Mouse (Mus musculus) intestine, embryonic 16.5 days (tissue): ENCODE results near the gene Gosr1. TPM values are rescaled to one million over a fixed set of nuclear protein-coding genes. Genes with fewer than 3 reads are reported as not detected.

ENCODE experiments used
- ATAC-seq: fragments of 200-750 bp; cut with Nextera tagmentation; 2 replicates; pipeline ENCODE4 v1.8.0; 2017; ENCODE audit warnings: moderate TSS enrichment, moderate library complexity
- H3K27ac ChIP-seq: fragments of 300-500 bp; sonication (generic); 2 replicates; pipeline ENCODE4 v1.5.1; 2014; ENCODE audit warnings: mild to moderate bottlenecking, low read length
- H3K27me3 ChIP-seq: fragments of 300-500 bp; sonication (generic); replicated peaks from 2 replicates; pipeline ENCODE4 v1.6.1; 2014; ENCODE audit warnings: low read length, control low read depth, mixed read lengths; ENCODE audit not compliant: control insufficient read depth, insufficient read depth
- H3K36me3 ChIP-seq: fragments of 300-500 bp; sonication (generic); 2 replicates; pipeline ENCODE4 v1.6.1; 2014; ENCODE audit warnings: low read length, control low read depth; ENCODE audit not compliant: control insufficient read depth, insufficient read depth
- H3K4me1 ChIP-seq: fragments of 300-500 bp; sonication (generic); 2 replicates; pipeline ENCODE4 v1.6.1; 2014; ENCODE audit warnings: low read length, control low read depth, mixed read lengths; ENCODE audit not compliant: control insufficient read depth, insufficient read depth
- H3K4me2 ChIP-seq: fragments of 300-500 bp; sonication (generic); 2 replicates; pipeline ENCODE4 v1.6.1; 2014; ENCODE audit warnings: low read depth, low read length, control low read depth
- H3K4me3 ChIP-seq: fragments of 300-500 bp; sonication (generic); 2 replicates; pipeline ENCODE4 v1.5.1; 2014; ENCODE audit warnings: mild to moderate bottlenecking, low read length
- H3K9ac ChIP-seq: fragments of 300-500 bp; sonication (generic); 2 replicates; pipeline ENCODE4 v1.6.1; 2014; ENCODE audit warnings: low read depth, low read length
- H3K9me3 ChIP-seq: fragments of 300-500 bp; sonication (generic); 2 replicates; pipeline ENCODE4 v1.6.1; 2016; ENCODE audit warnings: low read length, control low read depth; ENCODE audit not compliant: control insufficient read depth
- WGBS: fragments of 180-500 bp; shearing (Covaris S2); extraction: QIAGEN DNeasy Blood & Tissue Kit; methylation state at CpG from one replicate; pipeline ENCODE4 v1.1.7; 2014; 5-methylcytosine and 5-hydroxymethylcytosine counted together
- polyA plus RNA-seq: library from polyadenylated mRNA; unstranded; fragments of >200 nt; fragmentation: Nextera tagmentation; extraction: Ambion mirVana; gene quantifications from 2 replicates; pipeline ENCODE4 v1.2.1, GENCODE M21; 2015

Gene Gosr1
- polyA plus RNA-seq, 1 experiment from 2014 or later = 28.5 TPM

DNA sequence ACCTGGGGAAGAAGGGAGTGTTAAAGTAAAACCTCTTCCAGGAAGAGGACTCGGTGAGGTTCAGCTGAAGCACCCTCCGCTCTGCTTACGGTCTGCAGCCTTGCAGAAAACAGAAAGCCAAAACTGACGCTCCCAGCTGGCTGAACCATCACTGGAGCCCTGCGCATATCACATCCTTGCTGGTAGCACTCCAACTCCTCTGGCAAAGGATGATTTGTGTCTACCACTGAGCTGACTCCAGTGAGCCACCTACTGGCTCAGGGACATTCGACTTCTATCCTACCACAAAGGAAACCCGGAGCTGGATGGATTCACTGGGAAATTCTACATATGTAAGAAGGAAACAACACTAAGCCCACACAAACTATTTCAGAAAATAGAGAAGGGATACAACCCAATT, 18.8 kb downstream of the Gosr1 start:
- WGBS = 62% methylated on average over 7 of the region's 7 CpGs
- H3K4me3 ChIP-seq = no peak overlapping the region
- ATAC-seq = no peak
- no peak overlapping the region for H3K27ac ChIP-seq
- H3K9me3 ChIP-seq = no peaks in the 10 kb centered on the region
- H3K27me3 ChIP-seq = no peaks in the 10 kb centered on the region
- peaks cover 13% of the 10 kb centered on the region for H3K36me3 ChIP-seq
- no peaks in the 10 kb centered on the region for H3K4me1 ChIP-seq
- no peak overlapping the region for H3K4me2 ChIP-seq
- H3K9ac ChIP-seq = no peak overlapping the region

DNA sequence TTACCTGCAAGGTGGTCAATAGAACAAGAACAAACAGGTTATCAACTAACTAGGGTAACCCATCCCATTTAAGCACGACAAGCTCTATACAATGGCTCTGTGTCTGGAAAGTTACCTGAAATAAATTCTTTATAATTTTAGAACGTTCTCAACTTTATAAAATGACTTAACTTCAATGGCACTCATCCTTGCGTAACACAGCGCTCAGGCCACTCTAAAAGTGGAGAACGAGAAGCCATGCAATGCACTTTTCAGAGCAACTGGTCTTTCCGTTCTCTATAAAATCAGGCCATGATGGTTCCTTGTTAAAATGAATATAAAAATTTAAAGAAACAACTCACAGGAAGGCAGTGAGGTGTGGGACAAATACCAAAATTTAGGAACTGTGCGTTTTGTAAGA, 20.9 kb downstream of the Gosr1 start:
- no peak overlapping the region for H3K4me3 ChIP-seq
- no peaks in the 10 kb centered on the region for H3K27me3 ChIP-seq
- H3K9me3 ChIP-seq = no peaks in the 10 kb centered on the region
- WGBS = 94% methylated on average over 7 of the region's 7 CpGs
- no peaks in the 10 kb centered on the region for H3K4me1 ChIP-seq
- no peak overlapping the region for H3K27ac ChIP-seq
- H3K36me3 ChIP-seq = peaks cover 4% of the 10 kb centered on the region; the same call in 1 of the 2 replicates
- H3K9ac ChIP-seq = no peak overlapping the region
- ATAC-seq = no peak
- H3K4me2 ChIP-seq = no peak overlapping the region

DNA sequence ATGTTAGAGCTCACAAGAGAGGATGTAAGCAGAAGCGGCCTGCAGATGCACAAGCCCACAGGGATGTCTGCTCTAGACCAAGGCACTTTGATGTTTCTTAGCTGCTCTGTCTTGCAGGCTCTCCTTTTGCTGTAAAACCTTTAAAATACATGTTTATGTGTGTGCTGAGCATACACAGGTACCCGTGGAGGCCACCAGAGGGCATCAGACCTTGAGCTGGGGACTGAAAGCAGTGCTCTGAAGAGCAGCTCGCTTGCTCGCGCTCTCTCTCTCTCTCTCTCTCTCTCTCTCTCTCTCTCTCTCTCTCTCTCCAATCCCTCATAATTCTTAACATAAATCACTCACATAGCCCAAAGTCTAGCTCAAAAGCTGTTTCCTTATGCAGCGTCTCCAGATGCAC, 24.3 kb downstream of the Gosr1 start:
- Histone ChIP-seq H3K27ac (no peak overlapping the region), H3K9me3 (no peaks in the 10 kb centered on the region), H3K4me1 (no peaks in the 10 kb centered on the region), H3K4me3 (no peak overlapping the region), H3K9ac (no peak overlapping the region), H3K27me3 (no peaks in the 10 kb centered on the region), H3K36me3 (peaks cover 3% of the 10 kb centered on the region; the same call in 1 of the 2 replicates), H3K4me2 (no peak overlapping the region)
- no peak for ATAC-seq
- 71% methylated on average over 6 of the region's 6 CpGs for WGBS

DNA sequence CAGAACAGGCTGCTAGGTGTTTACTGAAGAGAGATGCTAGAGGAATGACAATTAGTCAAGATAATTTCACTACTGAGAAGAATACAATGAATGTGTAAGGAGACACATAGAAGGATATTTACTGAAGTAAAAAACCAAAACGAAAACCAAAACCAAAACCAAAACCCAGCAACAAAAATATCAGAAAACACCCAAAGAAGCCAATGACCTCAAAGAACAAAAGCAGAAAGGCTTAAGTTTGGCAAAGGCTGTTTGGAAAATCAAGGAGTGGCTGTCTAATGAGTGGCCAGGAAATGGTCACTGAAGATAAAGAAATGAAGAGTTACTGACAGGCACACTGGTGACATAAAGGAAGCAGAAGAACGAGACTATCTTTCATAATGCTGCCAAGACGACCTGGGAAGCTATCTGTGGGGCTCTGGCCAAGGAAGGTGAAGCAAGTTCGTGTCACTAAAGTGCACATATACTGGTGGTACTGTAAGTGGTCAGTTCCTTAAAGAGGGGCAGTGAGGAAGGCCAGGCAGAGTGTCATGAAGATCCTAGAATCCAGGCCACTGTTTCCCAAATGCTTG, 27.5 kb downstream of the Gosr1 start:
- H3K27ac ChIP-seq = no peak overlapping the region
- no peaks in the 10 kb centered on the region for H3K9me3 ChIP-seq
- no peaks in the 10 kb centered on the region for H3K4me1 ChIP-seq
- H3K9ac ChIP-seq = no peak overlapping the region
- no peak overlapping the region for H3K4me2 ChIP-seq
- 79% methylated on average over 4 of the region's 4 CpGs for WGBS
- H3K36me3 ChIP-seq = peaks cover 16% of the 10 kb centered on the region
- ATAC-seq = no peak
- H3K27me3 ChIP-seq = no peaks in the 10 kb centered on the region
- no peak overlapping the region for H3K4me3 ChIP-seq

DNA sequence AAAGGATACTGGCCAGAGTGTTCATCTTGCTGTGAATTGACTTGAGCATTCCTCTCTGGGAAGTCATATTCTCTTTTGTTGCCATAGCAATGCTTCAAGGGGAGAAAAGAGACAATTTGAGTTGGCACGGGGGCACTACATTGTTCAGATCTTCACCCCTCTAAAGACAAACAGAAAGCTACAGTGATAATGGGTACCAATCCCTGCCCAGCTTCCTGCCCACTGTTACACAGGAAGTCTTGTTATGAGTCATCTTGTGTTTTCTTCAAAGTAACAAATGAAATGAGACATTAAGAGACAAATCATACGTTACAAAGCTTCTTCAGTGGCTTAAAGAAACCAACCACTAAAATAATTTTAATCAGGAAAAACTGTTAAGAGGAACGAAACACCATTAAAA, 28.8 kb downstream of the Gosr1 start:
- no peak for ATAC-seq

DNA sequence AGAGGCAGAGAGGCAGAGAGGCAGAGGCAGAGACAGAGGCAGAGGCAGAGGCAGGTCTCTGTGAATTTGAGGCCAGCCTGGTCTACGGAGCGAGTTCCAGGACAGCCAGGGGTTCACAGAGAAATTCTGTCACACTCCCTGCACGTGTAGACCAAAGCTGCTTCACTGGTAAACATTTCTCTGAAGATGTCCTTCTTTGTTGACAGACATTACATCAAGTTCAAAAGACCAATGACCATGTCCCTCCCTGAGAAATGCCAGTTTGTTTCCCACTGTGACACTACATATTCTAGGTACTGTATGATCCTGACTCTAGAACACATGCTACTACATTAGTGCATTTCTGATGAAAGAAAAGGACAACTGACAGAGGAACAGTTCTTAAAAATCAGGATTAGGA, 32.7 kb downstream of the Gosr1 start:
- no peak for ATAC-seq
- WGBS = 81% methylated on average over 3 of the region's 3 CpGs
- no peak overlapping the region for H3K27ac ChIP-seq
- no peak overlapping the region for H3K4me3 ChIP-seq
- no peaks in the 10 kb centered on the region for H3K4me1 ChIP-seq
- H3K9ac ChIP-seq = no peak overlapping the region
- H3K36me3 ChIP-seq = peaks cover 16% of the 10 kb centered on the region
- no peaks in the 10 kb centered on the region for H3K9me3 ChIP-seq
- H3K27me3 ChIP-seq = no peaks in the 10 kb centered on the region
- H3K4me2 ChIP-seq = no peak overlapping the region

More for the DNA sequence above, 28.8 kb downstream of the Gosr1 start:
- H3K36me3 ChIP-seq = peaks cover 18% of the 10 kb centered on the region
- no peaks in the 10 kb centered on the region for H3K27me3 ChIP-seq
- H3K4me3 ChIP-seq = no peak overlapping the region
- no peak overlapping the region for H3K27ac ChIP-seq
- H3K9me3 ChIP-seq = no peaks in the 10 kb centered on the region
- no peaks in the 10 kb centered on the region for H3K4me1 ChIP-seq
- no peak overlapping the region for H3K9ac ChIP-seq
- 72% methylated on average over 3 of the region's 3 CpGs for whole genome bisulfite sequencing
- no peak overlapping the region for H3K4me2 ChIP-seq

DNA sequence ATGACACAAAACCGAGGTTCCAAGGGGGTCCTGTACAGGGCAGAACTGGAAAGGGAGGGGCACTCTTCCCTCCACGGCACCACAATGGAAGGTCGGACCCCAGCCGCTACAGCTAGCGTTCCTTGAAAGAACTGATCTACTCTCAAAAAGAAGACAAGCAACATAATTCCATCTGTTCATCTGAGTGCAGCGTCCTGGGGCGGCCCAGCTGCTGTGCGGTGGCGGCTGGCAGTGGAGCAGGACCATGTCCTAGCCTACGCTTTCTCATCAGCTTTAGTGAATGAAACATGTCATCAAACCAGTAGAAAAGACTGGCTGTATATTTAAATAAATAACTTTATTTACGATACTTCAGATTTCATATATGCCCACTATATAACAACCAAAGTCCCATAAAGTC, 35.3 kb downstream of the Gosr1 start:
- Histone ChIP-seq H3K9ac (no peak overlapping the region), H3K4me2 (no peak overlapping the region), H3K4me3 (no peak overlapping the region), H3K27me3 (no peaks in the 10 kb centered on the region), H3K4me1 (no peaks in the 10 kb centered on the region), H3K27ac (no peak overlapping the region), H3K36me3 (peaks cover 9% of the 10 kb centered on the region), H3K9me3 (no peaks in the 10 kb centered on the region)
- WGBS = 91% methylated on average over 11 of the region's 11 CpGs
- ATAC-seq = no peak

DNA sequence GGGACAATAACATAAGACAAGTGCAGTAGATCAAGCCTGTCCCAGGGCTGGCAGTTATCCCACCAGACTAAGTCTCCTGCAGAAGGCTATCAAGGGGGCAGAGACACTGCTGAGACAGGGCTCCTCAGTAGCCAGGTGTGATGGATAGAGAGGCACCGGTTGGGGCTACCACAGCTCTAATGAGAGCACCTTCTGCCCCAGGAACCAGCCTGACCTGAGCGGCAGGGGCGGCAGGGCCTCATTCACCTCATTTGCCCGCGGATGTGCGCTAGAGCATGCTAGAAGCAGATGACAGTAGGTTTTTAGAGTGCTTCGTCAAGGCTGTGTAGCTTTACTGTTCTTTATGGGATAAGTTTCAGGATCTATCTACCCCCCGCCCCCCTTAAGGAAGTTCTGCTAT, 39.5 kb downstream of the Gosr1 start:
- H3K27me3 ChIP-seq = no peaks in the 10 kb centered on the region
- ATAC-seq = no peak
- no peak overlapping the region for H3K27ac ChIP-seq
- WGBS = 84% methylated on average over 8 of the region's 8 CpGs
- no peaks in the 10 kb centered on the region for H3K9me3 ChIP-seq
- no peaks in the 10 kb centered on the region for H3K36me3 ChIP-seq
- no peak overlapping the region for H3K4me2 ChIP-seq
- H3K9ac ChIP-seq = no peak overlapping the region
- H3K4me1 ChIP-seq = no peaks in the 10 kb centered on the region
- H3K4me3 ChIP-seq = no peak overlapping the region

DNA sequence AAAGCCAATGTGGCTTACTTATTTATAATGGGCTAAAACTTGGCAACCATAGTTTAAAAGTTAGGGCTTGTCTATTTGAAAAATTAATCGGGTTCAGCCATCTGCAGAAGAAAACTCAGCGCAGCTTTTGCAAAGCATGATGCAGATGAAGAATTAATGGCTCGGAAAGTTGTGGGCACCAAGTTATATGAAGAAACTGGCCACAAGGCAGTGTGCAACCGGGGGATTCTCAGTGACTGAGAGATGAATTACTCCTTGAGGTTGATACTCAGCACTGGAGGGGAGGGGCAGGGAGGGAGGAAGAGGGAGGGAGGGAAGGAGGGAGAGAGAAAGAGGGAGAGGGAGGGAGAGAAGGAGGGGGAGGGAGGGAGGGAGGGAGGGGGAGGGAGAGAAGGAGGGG, 46.4 kb downstream of the Gosr1 start:
- WGBS = 76% methylated on average over 4 of the region's 4 CpGs
- H3K9me3 ChIP-seq = no peaks in the 10 kb centered on the region
- H3K4me2 ChIP-seq = no peak overlapping the region
- H3K27ac ChIP-seq = no peak overlapping the region
- H3K4me3 ChIP-seq = no peak overlapping the region
- H3K36me3 ChIP-seq = no peaks in the 10 kb centered on the region
- H3K9ac ChIP-seq = no peak overlapping the region
- no peaks in the 10 kb centered on the region for H3K27me3 ChIP-seq
- ATAC-seq = no peak
- H3K4me1 ChIP-seq = no peaks in the 10 kb centered on the region
